Mouse (Mus musculus) G1E (cell line): ENCODE measurements around the gene Ceacam1.
"Not testable (repeated sequence)": the region's sequence is repeated elsewhere in the genome, so short reads cannot be mapped to it uniquely, and the experiment has no call there.

Source experiments
- CTCF ChIP-seq: IDR thresholded peaks from 2 replicates; pipeline ENCODE4 v1.5.1; 2012; ENCODE audit warnings: low read depth, low read length, inconsistent platforms, mixed read lengths
- GATA1 ChIP-seq: IDR thresholded peaks from 2 replicates; pipeline ENCODE4 v1.6.1; 2012; ENCODE audit warnings: borderline replicate concordance, low read length, inconsistent platforms, mixed read lengths
- GATA2 ChIP-seq: IDR thresholded peaks from 2 replicates; pipeline ENCODE4 v1.6.1; 2012; ENCODE audit warnings: low read depth, low read length, inconsistent platforms, borderline replicate concordance
- POLR2AphosphoS5 ChIP-seq: IDR thresholded peaks from 2 replicates; pipeline ENCODE4 v1.6.1; 2012; ENCODE audit warnings: low read depth, low read length, inconsistent platforms; ENCODE audit not compliant: insufficient replicate concordance
- TAL1 ChIP-seq: conservative IDR thresholded peaks from 2 replicates; pipeline ENCODE4 v1.6.1; 2012; ENCODE audit warnings: low read depth, low read length, inconsistent platforms, mixed read lengths

DNA sequence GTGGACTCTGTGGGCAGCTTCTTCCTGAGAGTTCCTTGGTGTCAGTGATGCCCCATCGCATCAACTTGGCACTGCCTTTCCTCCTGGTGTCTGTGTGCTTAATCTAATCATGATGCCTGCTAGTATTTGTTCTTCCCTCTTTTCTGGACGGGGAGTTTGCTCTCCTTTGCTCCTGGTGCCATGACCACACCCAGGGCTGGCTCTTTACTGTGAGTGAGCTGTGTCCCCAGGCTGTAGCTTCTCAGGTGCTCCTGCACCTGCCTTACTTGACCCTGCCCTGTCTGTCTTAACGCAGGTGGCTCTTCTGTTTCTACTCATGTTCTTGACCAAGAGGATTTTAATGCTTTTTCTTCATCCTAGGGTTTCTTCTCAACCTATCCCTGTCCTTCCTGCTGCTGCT is 11.8 kb downstream of the Ceacam1 start:
- TF ChIP-seq CTCF, GATA1, GATA2, TAL1, POLR2AphosphoS5: not testable (repeated sequence)
